Mouse (Mus musculus) heart, postnatal 14 days (tissue): Measurements from ENCODE around the gene Trmu. TPM values are rescaled to one million over a fixed set of nuclear protein-coding genes. Genes with fewer than 3 reads are reported as not detected.
"Not testable (repeated sequence)": the region's sequence is repeated elsewhere in the genome, so short reads cannot be mapped to it uniquely, and the experiment has no call there.

Experiments used
- DNase-seq, 2 experiments: peaks; one replicate each; pipeline ENCODE4 v3.0.0; 2021 to 2022
- intact Hi-C: fragments of 180-260 bp; cut with DNase I; formaldehyde crosslinking; loops from one replicate; pipeline ENCODE4 v1.15.1; 2025
- long read RNA-seq, 2 experiments: library from polyadenylated mRNA; stranded (forward); transcript quantifications; one replicate each; pipeline ENCODE4 v2.0.0; 2021
- total RNA-seq, 2 experiments: library from RNA; stranded (reverse); gene quantifications; 2 replicates each; pipeline ENCODE4 v1.2.3; 2021

Gene Trmu
- total RNA-seq = 10 to 100 TPM; 25.9 to 28.7 TPM
- long read RNA-seq, experiment 1, transcript Trmu-201 (11 exons, 1,526 nt) = major isoform, 33 of 47 reads
- long read RNA-seq, experiment 1, partial matches to known transcripts = 1 of 47 reads
- long read RNA-seq, experiment 1, other reads (novel, unspliced or antisense) = 13 of 47 reads
- long read RNA-seq, experiment 2, transcript Trmu-201 (11 exons, 1,526 nt) = major isoform, 28 of 40 reads
- long read RNA-seq, experiment 2, partial matches to known transcripts = 0 of 40 reads
- long read RNA-seq, experiment 2, other reads (novel, unspliced or antisense) = 12 of 40 reads

- DNase-seq = peak; percentile 89 to 90
- intact Hi-C loops = no loop called here
Measured at GRCm38 (mm10) chr15:85878848-85879497, at the start of gene Trmu. Gene Trmu (plus strand): TSS chr15:85879312.

- intact Hi-C loops = no loop called here
- no peak for DNase-seq
Measured at GRCm38 (mm10) chr15:85829470-85829869, 49.6 kb upstream of the Trmu start.

GRCm38 (mm10) chr15:85831954-85832590 lies 47.0 kb upstream of the Trmu start, which contains the start of gene Ttc38:
Gene Ttc38 (plus strand): TSS chr15:85832306.
- intact Hi-C loops = no loop called here
- peak; percentile 80 to 82 for DNase-seq

GRCm38 (mm10) chr15:85832599-85832998 lies 46.5 kb upstream of the Trmu start:
- intact Hi-C loops = no loop called here
- no peak for DNase-seq

GRCm38 (mm10) chr15:85835335-85835734 lies 43.8 kb upstream of the Trmu start:
- no peak for DNase-seq
- intact Hi-C loops = no loop called here

GRCm38 (mm10) chr15:85836887-85837286 lies 42.2 kb upstream of the Trmu start:
- no peak for DNase-seq
- intact Hi-C loops = no loop called here

- peak; percentile 32 to 61 for DNase-seq
- intact Hi-C loops = loop anchor here (1.0 kb wide), 1 partner anchor 125 kb away; no protein-coding TSS in a partner anchor
Measured at GRCm38 (mm10) chr15:85840983-85841382, 38.1 kb upstream of the Trmu start.

GRCm38 (mm10) chr15:85841796-85842360 lies 37.2 kb upstream of the Trmu start:
- intact Hi-C loops = loop anchor here (1.0 kb wide), 1 partner anchor 126 kb away; no protein-coding TSS in a partner anchor
- DNase-seq = no peak

GRCm38 (mm10) chr15:85845071-85845470 lies 34.0 kb upstream of the Trmu start:
- DNase-seq = no peak
- intact Hi-C loops = no loop called here

GRCm38 (mm10) chr15:85851656-85852392 lies 27.3 kb upstream of the Trmu start:
- intact Hi-C loops = no loop called here
- no peak for DNase-seq

- no peak for DNase-seq
- intact Hi-C loops = no loop called here
Measured at GRCm38 (mm10) chr15:85858980-85859489, 20.1 kb upstream of the Trmu start.

- intact Hi-C loops = no loop called here
- peak; percentile 90 to 95 for DNase-seq
Measured at GRCm38 (mm10) chr15:85859490-85860031, 19.6 kb upstream of the Trmu start, which contains the start of gene Gtse1. Gene Gtse1 (plus strand): TSS chr15:85859745.

GRCm38 (mm10) chr15:85865913-85866312 lies 13.2 kb upstream of the Trmu start:
- intact Hi-C loops = loop anchor here (5.0 kb wide), 1 partner anchor 269 kb away; no protein-coding TSS in a partner anchor
- not testable (repeated sequence) for DNase-seq

- intact Hi-C loops = loop anchor here (1.0 to 5.0 kb wide), 2 partner anchors 151 to 270 kb away; no protein-coding TSS in a partner anchor
- DNase-seq = peak; percentile 70 to 83
Measured at GRCm38 (mm10) chr15:85867696-85868095, 11.4 kb upstream of the Trmu start.

- intact Hi-C loops = no loop called here
- no peak for DNase-seq
Measured at GRCm38 (mm10) chr15:85877336-85877735, 1.8 kb upstream of the Trmu start.

- peak in 1 of 2 experiments; percentile 29 for DNase-seq
- intact Hi-C loops = no loop called here
Measured at GRCm38 (mm10) chr15:85879498-85879895, 385 bp downstream of the Trmu start.

- intact Hi-C loops = no loop called here
- DNase-seq = no peak
Measured at GRCm38 (mm10) chr15:85885606-85886005, 6.5 kb downstream of the Trmu start.

GRCm38 (mm10) chr15:85889235-85889634 lies 10.1 kb downstream of the Trmu start:
- intact Hi-C loops = no loop called here
- no peak for DNase-seq

GRCm38 (mm10) chr15:85891971-85892370 lies 12.9 kb downstream of the Trmu start:
- intact Hi-C loops = no loop called here
- no peak for DNase-seq
